Mouse (Mus musculus) heart, embryonic 14.5 days (tissue): ENCODE measurements at regions not wholly inside any gene's neighbourhood (a gene's known extent, or its start where the extent isn't known, plus 50 kb on each side); places are given as distances from the start of the nearest gene placed in this dataset.

ENCODE experiments used
- ATAC-seq: fragments of 200-750 bp; cut with Nextera tagmentation; 2 replicates; pipeline ENCODE4 v1.8.0; 2017; ENCODE audit warnings: low read depth, moderate TSS enrichment; ENCODE audit not compliant: insufficient number of reproducible peaks, insufficient read depth, low FRiP score
- H3K27ac ChIP-seq, 2 experiments: fragments of 200-500 bp in 1 of 2; fragments of 300-500 bp in 1 of 2; sonication (generic) in 1 of 2; replicated peaks in 1 of 2; 2 replicates each; pipeline ENCODE4 v1.5.1; 2012 to 2014; ENCODE audit warnings: low read depth in 2 of 2, low read length in 2 of 2, control low read depth in 1 of 2, mild to moderate bottlenecking in 1 of 2, mixed read lengths in 1 of 2; ENCODE audit not compliant: control insufficient read depth in 1 of 2, insufficient read depth in 1 of 2
- H3K27me3 ChIP-seq: fragments of 300-500 bp; sonication (generic); 2 replicates; pipeline ENCODE4 v1.6.1; 2014; ENCODE audit warnings: mild to moderate bottlenecking, low read length, control low read depth; ENCODE audit not compliant: control insufficient read depth, insufficient read depth
- H3K36me3 ChIP-seq: fragments of 300-500 bp; sonication (generic); 2 replicates; pipeline ENCODE4 v1.6.1; 2014; ENCODE audit warnings: mild to moderate bottlenecking, control low read depth, low read length, mixed read lengths; ENCODE audit not compliant: control insufficient read depth, insufficient read depth
- H3K4me1 ChIP-seq, 2 experiments: fragments of 200-500 bp in 1 of 2; fragments of 300-500 bp in 1 of 2; sonication (generic) in 1 of 2; 2 replicates each; pipeline ENCODE4 v1.6.1; 2012 to 2014; ENCODE audit warnings: low read length in 2 of 2, control low read depth in 1 of 2, mixed read lengths in 1 of 2; ENCODE audit not compliant: control insufficient read depth in 2 of 2, insufficient read depth in 2 of 2
- H3K4me2 ChIP-seq: fragments of 300-500 bp; sonication (generic); 2 replicates; pipeline ENCODE4 v1.6.1; 2014; ENCODE audit warnings: mild to moderate bottlenecking, low read length
- H3K4me3 ChIP-seq, 2 experiments: fragments of 200-500 bp in 1 of 2; fragments of 300-500 bp in 1 of 2; sonication (generic) in 1 of 2; 2 replicates each; pipeline ENCODE4 v1.5.1; 2012 to 2014; ENCODE audit warnings: low read length in 2 of 2, mild to moderate bottlenecking in 2 of 2, control low read depth in 1 of 2, low read depth in 1 of 2, moderate library complexity in 1 of 2; ENCODE audit not compliant: control insufficient read depth in 1 of 2, insufficient read depth in 1 of 2
- H3K9ac ChIP-seq: fragments of 300-500 bp; sonication (generic); 2 replicates; pipeline ENCODE4 v1.6.1; 2014; ENCODE audit warnings: mild to moderate bottlenecking, low read length
- H3K9me3 ChIP-seq: fragments of 300-500 bp; sonication (generic); 2 replicates; pipeline ENCODE4 v1.6.1; 2016; ENCODE audit warnings: low read length, control low read depth; ENCODE audit not compliant: control insufficient read depth
- WGBS: fragments of 180-500 bp; shearing (Covaris S2); extraction: QIAGEN DNeasy Blood & Tissue Kit; methylation state at CpG from one replicate; pipeline ENCODE4 v1.1.7; 2014; 5-methylcytosine and 5-hydroxymethylcytosine counted together

DNA sequence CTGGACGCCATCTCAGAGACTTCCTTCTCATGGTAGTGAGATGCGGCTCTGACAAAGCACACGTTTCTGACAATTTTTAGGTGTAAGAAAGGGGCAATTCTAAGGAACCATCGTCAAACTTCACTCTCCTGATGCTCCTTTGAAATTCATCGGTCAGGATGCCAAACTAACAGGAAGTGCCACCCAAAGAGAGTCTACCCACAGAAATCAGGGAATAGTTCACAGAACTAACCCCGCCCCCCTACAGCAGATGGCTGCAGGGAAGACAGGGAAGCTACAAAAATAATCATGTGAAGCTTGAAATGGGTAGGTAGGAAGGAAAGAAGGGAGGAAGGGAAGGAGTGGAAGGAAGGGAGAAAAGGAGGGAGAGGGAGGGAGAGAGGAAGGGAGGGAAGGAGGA is 240.1 kb upstream of the Eif4g2 start:
- Histone ChIP-seq H3K4me2 (no peak overlapping the region), H3K9ac (no peak overlapping the region), H3K9me3 (no peaks in the 10 kb centered on the region; the same call in 1 of the 2 replicates), H3K4me3 (no peak overlapping the region), H3K27ac (no peak overlapping the region), H3K36me3 (no peaks in the 10 kb centered on the region), H3K27me3 (no peaks in the 10 kb centered on the region), H3K4me1 (no peaks in the 10 kb centered on the region)
- WGBS = 78% methylated on average over 6 of the region's 6 CpGs
- ATAC-seq = no peak

DNA sequence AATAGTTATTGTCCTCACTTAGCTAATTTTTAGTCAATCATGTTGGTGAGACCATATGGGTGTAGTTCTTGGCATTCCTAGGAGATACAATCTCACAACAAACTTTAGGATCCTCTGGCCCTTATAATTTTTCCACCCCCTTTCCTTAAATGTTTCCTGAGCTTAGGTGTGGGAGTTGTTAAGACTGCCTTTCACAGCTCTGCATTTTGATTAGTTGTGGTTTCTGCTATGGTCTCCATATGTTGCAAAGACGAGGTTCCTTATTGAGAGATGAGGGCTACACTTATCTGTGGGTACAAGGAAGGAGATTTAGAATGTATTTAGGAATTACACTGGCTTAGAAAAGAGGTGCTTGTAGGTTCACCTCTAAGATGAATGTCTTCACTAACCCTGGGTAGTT is 237.1 kb upstream of the Eif4g2 start:
- no peaks in the 10 kb centered on the region for H3K27me3 ChIP-seq
- 59% methylated on average over 1 of the region's 1 CpGs for WGBS
- H3K36me3 ChIP-seq = no peaks in the 10 kb centered on the region
- no peak overlapping the region for H3K9ac ChIP-seq
- no peak overlapping the region for H3K4me2 ChIP-seq
- no peaks in the 10 kb centered on the region for H3K9me3 ChIP-seq
- H3K4me3 ChIP-seq = no peak overlapping the region
- no peaks in the 10 kb centered on the region for H3K4me1 ChIP-seq
- ATAC-seq = no peak
- no peak overlapping the region for H3K27ac ChIP-seq

DNA sequence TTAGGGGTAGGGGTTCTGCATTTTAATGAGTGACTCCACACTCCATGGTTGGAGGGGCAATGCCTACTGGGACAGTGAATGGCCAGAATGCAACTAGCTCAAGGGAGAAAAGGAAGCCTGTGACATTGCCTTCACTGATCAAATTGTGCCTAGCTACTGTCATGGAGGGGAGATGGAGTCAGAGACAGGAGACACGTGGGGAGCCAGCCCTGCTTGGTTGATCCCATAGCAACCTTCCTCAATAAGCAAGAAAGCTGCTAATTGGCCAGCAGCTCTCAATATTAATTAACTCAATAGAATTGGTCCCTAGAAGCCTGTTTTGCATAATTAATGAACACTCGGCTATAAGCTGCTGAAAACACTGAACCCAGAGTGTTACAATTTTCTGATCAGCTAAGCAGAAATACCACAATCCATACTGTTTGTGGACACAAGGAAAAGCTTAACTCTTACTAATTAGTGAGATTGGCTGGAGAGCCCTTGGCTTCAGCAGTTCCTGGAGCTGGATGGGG is 233.7 kb upstream of the Eif4g2 start:
- Histone ChIP-seq H3K4me2 (no peak overlapping the region), H3K27ac (no peak overlapping the region), H3K9ac (no peak overlapping the region), H3K9me3 (peaks cover 3% of the 10 kb centered on the region; the same call in 1 of the 2 replicates), H3K4me3 (no peak overlapping the region), H3K27me3 (no peaks in the 10 kb centered on the region), H3K4me1 (no peaks in the 10 kb centered on the region), H3K36me3 (no peaks in the 10 kb centered on the region)
- WGBS = 62% methylated on average over 2 of the region's 2 CpGs
- ATAC-seq = no peak

DNA sequence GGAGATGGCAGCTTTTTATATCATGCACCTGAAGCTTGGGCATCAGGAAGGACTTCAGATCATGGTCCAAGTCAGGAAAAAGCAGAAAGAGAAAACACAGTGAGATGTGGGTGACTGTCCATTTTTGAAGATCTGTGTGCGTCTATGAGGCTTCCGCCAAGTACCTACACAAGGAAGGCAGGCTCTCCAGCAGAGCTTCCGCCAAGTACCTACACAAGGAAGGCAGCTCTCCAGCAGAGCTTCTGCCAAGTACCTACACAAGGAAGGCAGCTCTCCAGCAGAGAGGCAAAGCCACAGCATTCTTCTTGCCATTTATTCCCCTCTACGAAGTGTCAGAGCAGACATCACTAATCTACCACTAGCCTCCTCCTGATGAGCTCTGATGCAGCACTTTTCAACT is 231.1 kb upstream of the Eif4g2 start:
- peaks cover 4% of the 10 kb centered on the region; the same call in 1 of the 2 replicates for H3K9me3 ChIP-seq
- ATAC-seq = no peak
- WGBS = 82% methylated on average over 4 of the region's 4 CpGs

DNA sequence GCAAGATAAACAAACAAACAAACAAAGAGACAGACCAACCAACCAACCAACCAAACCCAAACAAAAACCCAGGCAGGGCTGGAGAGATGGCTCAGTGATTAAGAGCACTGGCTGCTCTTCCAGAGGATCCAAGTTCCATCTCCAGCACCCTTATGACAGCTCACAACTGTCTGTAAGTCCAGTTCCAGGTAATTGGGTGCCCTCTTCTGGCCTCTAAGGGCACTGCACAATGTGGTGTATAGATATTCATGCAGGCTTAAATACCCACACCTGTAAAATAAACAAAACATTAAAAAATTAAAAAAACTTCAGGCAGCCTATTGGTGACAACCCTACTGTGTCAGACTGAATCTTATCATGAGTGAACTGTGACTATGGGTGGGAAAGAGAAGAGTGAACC is 222.4 kb upstream of the Eif4g2 start:
- Histone ChIP-seq H3K27ac (no peak overlapping the region), H3K9me3 (no peaks in the 10 kb centered on the region), H3K4me3 (no peak overlapping the region), H3K4me1 (0 out of 4 replicates have a peak, but pooled peaks cover 0 to 2% of the 10 kb centered on the region in 2 experiments), H3K36me3 (no peaks in the 10 kb centered on the region), H3K4me2 (no peak overlapping the region), H3K27me3 (no peaks in the 10 kb centered on the region), H3K9ac (no peak overlapping the region)
- no peak for ATAC-seq

More for the DNA sequence above, 231.1 kb upstream of the Eif4g2 start:
- Histone ChIP-seq H3K27me3 (no peaks in the 10 kb centered on the region), H3K27ac (no peak overlapping the region), H3K4me1 (no peaks in the 10 kb centered on the region), H3K36me3 (no peaks in the 10 kb centered on the region), H3K4me2 (no peak overlapping the region), H3K4me3 (no peak overlapping the region), H3K9ac (no peak overlapping the region)

DNA sequence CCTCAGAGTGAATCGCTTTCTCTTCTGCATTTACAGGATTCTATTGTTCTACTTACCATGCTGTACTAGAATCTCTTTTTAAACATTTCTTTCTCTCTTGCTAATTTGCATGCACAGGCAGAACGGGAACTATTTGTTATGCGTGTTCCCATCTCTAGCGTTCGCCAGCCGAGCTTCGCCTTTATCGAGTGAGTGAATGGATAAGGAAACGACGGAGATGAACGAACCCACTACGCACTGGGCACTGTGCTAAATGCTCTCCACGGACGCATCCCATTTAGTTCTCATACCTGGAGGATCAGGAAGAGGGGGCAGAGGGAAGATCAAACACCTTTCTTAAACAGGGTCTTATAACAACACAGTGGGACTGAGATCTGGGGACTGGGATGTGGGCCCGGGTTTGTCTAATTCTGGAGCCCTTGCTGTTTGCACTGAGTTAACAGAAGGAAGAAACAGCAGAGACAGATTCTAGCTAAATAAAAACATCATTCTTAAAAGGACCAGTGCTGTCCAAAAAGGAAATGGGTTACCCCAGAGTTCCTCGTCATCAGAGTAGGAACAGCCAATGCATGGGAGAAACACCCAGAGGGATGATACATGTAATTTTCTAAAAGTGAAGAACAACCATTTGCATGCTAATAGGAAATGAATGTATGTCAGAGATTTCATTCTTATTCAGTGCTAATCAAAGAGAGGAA is 219.1 kb upstream of the Eif4g2 start:
- Histone ChIP-seq H3K4me2 (no peak overlapping the region), H3K9ac (no peak overlapping the region), H3K36me3 (no peaks in the 10 kb centered on the region), H3K9me3 (no peaks in the 10 kb centered on the region), H3K4me1 (0 out of 4 replicates have a peak, but pooled peaks cover 0 to 2% of the 10 kb centered on the region in 2 experiments), H3K27me3 (no peaks in the 10 kb centered on the region), H3K27ac (no peak overlapping the region), H3K4me3 (no peak overlapping the region)
- ATAC-seq = no peak
- 83% methylated on average over 16 of the region's 16 CpGs for WGBS

DNA sequence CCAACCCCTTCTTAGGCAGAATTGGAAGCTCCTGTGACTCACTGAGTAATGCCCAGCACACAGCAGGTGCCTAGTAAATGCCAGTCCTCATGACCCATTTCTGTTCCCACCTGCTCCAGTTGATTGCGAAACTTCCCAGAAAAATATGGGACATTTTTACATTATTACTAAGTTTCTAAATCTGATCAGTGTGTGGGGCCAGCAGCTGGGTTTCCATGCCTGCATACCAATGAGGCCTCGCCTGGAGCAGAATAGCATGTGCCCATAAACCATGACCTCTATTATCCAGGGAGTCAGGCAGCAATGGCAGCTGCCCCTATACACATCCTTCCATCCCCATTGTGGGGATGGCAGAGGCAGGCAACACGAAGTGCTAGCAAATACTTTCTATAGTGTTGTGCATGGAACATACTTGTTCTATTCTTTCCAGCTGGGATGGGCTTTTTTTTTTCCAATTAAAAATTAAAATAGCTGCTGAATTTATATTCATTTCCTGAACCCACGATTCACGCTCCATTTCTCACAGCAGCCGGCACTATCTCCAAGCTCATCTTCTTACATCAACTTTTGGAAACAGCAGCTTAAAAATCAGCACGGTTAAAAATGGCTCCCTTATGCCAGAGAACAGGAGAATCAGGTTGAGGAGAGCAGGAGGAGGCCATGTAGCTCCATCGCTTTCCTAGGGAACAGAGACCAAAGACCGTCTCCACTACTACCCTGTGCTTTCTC is 214.5 kb upstream of the Eif4g2 start:
- Histone ChIP-seq H3K4me3 (no peak overlapping the region), H3K9ac (no peak overlapping the region), H3K4me1 (0 out of 4 replicates have a peak, but pooled peaks cover 0 to 2% of the 10 kb centered on the region in 2 experiments), H3K27ac (no peak overlapping the region), H3K27me3 (no peaks in the 10 kb centered on the region), H3K9me3 (no peaks in the 10 kb centered on the region), H3K36me3 (no peaks in the 10 kb centered on the region), H3K4me2 (no peak overlapping the region)
- WGBS = 85% methylated on average over 9 of the region's 9 CpGs
- no peak for ATAC-seq
